Mouse (Mus musculus) MEL (cell line): Measurements from ENCODE around the gene Cct7.

Experiments
- HCFC1 ChIP-seq: IDR thresholded peaks from 2 replicates; pipeline ENCODE4 v1.6.1; 2012; ENCODE audit warnings: low read depth, mild to moderate bottlenecking, inconsistent platforms, low read length, improper control_type of control experiment, moderate library complexity
- MAX ChIP-seq: IDR thresholded peaks from 2 replicates; pipeline ENCODE4 v1.6.1; 2011; ENCODE audit warnings: low read length, improper control_type of control experiment
- POLR2A ChIP-seq, 2 experiments: IDR thresholded peaks; 2 replicates each; pipeline ENCODE4 v1.6.1; 2011 to 2012; ENCODE audit warnings: low read length in 2 of 2, mild to moderate bottlenecking in 2 of 2, control low read depth in 1 of 2, improper control_type of control experiment in 1 of 2, low read depth in 1 of 2, moderate library complexity in 1 of 2; ENCODE audit not compliant: control insufficient read depth in 1 of 2, insufficient read depth in 1 of 2, poor library complexity in 1 of 2
- USF1 ChIP-seq: IDR thresholded peaks from 2 replicates; pipeline ENCODE4 v1.6.1; 2014; ENCODE audit warnings: low read depth, mild to moderate bottlenecking, inconsistent platforms, low read length, improper control_type of control experiment, moderate library complexity
- ZNF384 ChIP-seq: IDR thresholded peaks from 2 replicates; pipeline ENCODE4 v1.6.1; 2012; ENCODE audit warnings: low read depth, mild to moderate bottlenecking, inconsistent platforms, low read length, improper control_type of control experiment

DNA sequence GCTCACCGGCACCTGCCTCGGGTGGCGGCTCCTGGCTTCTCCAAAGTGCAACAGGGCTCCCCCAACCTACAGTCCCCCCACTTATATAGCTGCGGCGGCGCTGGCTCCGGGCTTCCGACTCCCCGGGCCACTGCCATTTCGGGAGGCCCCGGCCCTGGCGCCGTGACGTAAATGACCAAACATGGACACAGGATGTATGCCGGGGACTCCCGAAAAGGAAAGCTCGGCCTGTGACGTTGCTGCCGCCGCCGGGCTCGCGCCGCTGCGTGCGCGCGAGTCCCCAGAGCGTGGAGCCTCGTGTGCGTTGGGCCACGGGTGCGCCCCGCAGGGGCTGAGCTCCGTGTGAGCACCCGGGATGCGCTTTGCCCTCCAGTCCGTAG, 62.2 kb downstream of the Cct7 start, which contains the start of gene Egr4:
- TF ChIP-seq POLR2A (IDR thresholded peaks at IDR 0.05; ENCODE audit: control insufficient read depth in 1 of 2, insufficient read depth in 1 of 2, low read depth in 1 of 2, low read length in 2 of 2, poor library complexity in 1 of 2) (no peak), USF1 (no peak), HCFC1 (no peak), MAX (no peak), ZNF384 (no peak)
